Mouse (Mus musculus) CH12.LX (cell line): ENCODE data around the gene Atxn10. TPM values are rescaled to one million over a fixed set of nuclear protein-coding genes. Genes with fewer than 3 reads are reported as not detected.

Experiments
- DNase-seq: peaks from one replicate; pipeline ENCODE4 v3.0.0-alpha.2; 2013; ENCODE audit errors: extremely low read depth
- H3K27ac ChIP-seq: 2 replicates; pipeline ENCODE4 v1.5.1; 2012; ENCODE audit warnings: low read depth, mild to moderate bottlenecking, control low read depth, moderate library complexity; ENCODE audit not compliant: insufficient read depth
- H3K27me3 ChIP-seq: replicated peaks from 2 replicates; pipeline ENCODE3; 2012; ENCODE audit warnings: inconsistent platforms
- H3K36me3 ChIP-seq, 2 experiments: replicated peaks in 1 of 2; 2 replicates each; pipeline versions ENCODE3 to v1.6.1; 2012; ENCODE audit warnings: inconsistent platforms in 1 of 2, low read length in 1 of 2, mild to moderate bottlenecking in 1 of 2, mixed read lengths in 1 of 2, moderate library complexity in 1 of 2; ENCODE audit not compliant: control insufficient read depth in 1 of 2, insufficient read depth in 1 of 2
- H3K4me1 ChIP-seq, 2 experiments: 2 replicates each; pipeline ENCODE4 v1.6.1; 2012; ENCODE audit warnings: inconsistent platforms in 1 of 2, moderate library complexity in 1 of 2; ENCODE audit not compliant: insufficient read depth in 2 of 2, control insufficient read depth in 1 of 2
- H3K4me2 ChIP-seq: 2 replicates; pipeline ENCODE4 v1.6.1; 2012; ENCODE audit warnings: low read depth, mild to moderate bottlenecking, control low read depth; ENCODE audit not compliant: poor library complexity, insufficient read depth, severe bottlenecking
- H3K4me3 ChIP-seq, 3 experiments: fragments of 150-350 bp in 1 of 3; sonication (generic) in 1 of 3; replicated peaks in 1 of 3; 2 replicates each; pipeline versions ENCODE3 to v1.5.1; 2011 to 2012; ENCODE audit warnings: low read depth in 2 of 3, low read length in 2 of 3, mild to moderate bottlenecking in 2 of 3, moderate library complexity in 2 of 3, control low read depth in 1 of 3, improper control_type of control experiment in 1 of 3, inconsistent platforms in 1 of 3, mixed read lengths in 1 of 3; ENCODE audit not compliant: poor library complexity in 1 of 3
- H3K79me2 ChIP-seq: replicated peaks from 2 replicates; pipeline ENCODE4 v1.6.1; 2012; ENCODE audit warnings: mild to moderate bottlenecking, moderate library complexity; ENCODE audit not compliant: control insufficient read depth, poor library complexity, insufficient read depth, severe bottlenecking; ENCODE audit errors: extremely low read depth
- H3K9ac ChIP-seq: 2 replicates; pipeline ENCODE4 v1.6.1; 2012; ENCODE audit warnings: low read depth, mild to moderate bottlenecking, control low read depth, moderate library complexity; ENCODE audit not compliant: insufficient read depth
- H3K9me3 ChIP-seq: replicated peaks from 2 replicates; pipeline ENCODE3; 2012; ENCODE audit warnings: low read length, inconsistent platforms, mixed read lengths
- CHD1 ChIP-seq: IDR thresholded peaks from 2 replicates; pipeline ENCODE4 v1.6.1; 2012; ENCODE audit warnings: low read depth, low read length, improper control_type of control experiment, inconsistent platforms
- CHD2 ChIP-seq: IDR thresholded peaks from 2 replicates; pipeline ENCODE4 v1.6.1; 2011; ENCODE audit warnings: low read length, improper control_type of control experiment
- CTCF ChIP-seq, 2 experiments: IDR thresholded peaks in 1 of 2; conservative IDR thresholded peaks in 1 of 2; 2 replicates each; pipeline ENCODE4 v1.5.1; 2011 to 2012; ENCODE audit warnings: low read depth in 2 of 2, low read length in 2 of 2, improper control_type of control experiment in 1 of 2, inconsistent platforms in 1 of 2, mild to moderate bottlenecking in 1 of 2, moderate library complexity in 1 of 2
- E2F4 ChIP-seq: IDR thresholded peaks from 2 replicates; pipeline ENCODE4 v1.6.1; 2011; ENCODE audit warnings: low read depth, low read length, improper control_type of control experiment; ENCODE audit not compliant: insufficient replicate concordance
- ELF1 ChIP-seq: IDR thresholded peaks from 2 replicates; pipeline ENCODE4 v1.6.1; 2014; ENCODE audit warnings: low read depth, mild to moderate bottlenecking, inconsistent platforms, low read length, improper control_type of control experiment
- EP300 ChIP-seq: IDR thresholded peaks from 2 replicates; pipeline ENCODE4 v1.6.1; 2011; ENCODE audit warnings: low read length, improper control_type of control experiment
- ETS1 ChIP-seq: conservative IDR thresholded peaks from 2 replicates; pipeline ENCODE4 v1.6.1; 2012; ENCODE audit warnings: low read depth, mild to moderate bottlenecking, inconsistent platforms, low read length, improper control_type of control experiment, moderate library complexity
- GABPA ChIP-seq: IDR thresholded peaks from 2 replicates; pipeline ENCODE4 v1.6.1; 2012; ENCODE audit warnings: low read depth, low read length, improper control_type of control experiment, inconsistent platforms; ENCODE audit not compliant: insufficient replicate concordance
- JUN ChIP-seq: IDR thresholded peaks from 2 replicates; pipeline ENCODE4 v1.6.1; 2011; ENCODE audit warnings: low read depth, mild to moderate bottlenecking, low read length, improper control_type of control experiment, moderate library complexity; ENCODE audit not compliant: insufficient read depth
- KAT2A ChIP-seq: IDR thresholded peaks from 2 replicates; pipeline ENCODE4 v1.6.1; 2012; ENCODE audit warnings: low read length, improper control_type of control experiment, inconsistent platforms; ENCODE audit not compliant: insufficient replicate concordance
- MAFK ChIP-seq: IDR thresholded peaks from 2 replicates; pipeline ENCODE4 v1.6.1; 2011; ENCODE audit warnings: low read length, improper control_type of control experiment; ENCODE audit not compliant: insufficient replicate concordance
- MAZ ChIP-seq: IDR thresholded peaks from 2 replicates; pipeline ENCODE4 v1.6.1; 2012; ENCODE audit warnings: low read depth, mild to moderate bottlenecking, inconsistent platforms, low read length, improper control_type of control experiment, moderate library complexity
- MEF2A ChIP-seq: IDR thresholded peaks from 2 replicates; pipeline ENCODE4 v1.6.1; 2014; ENCODE audit warnings: low read depth, mild to moderate bottlenecking, inconsistent platforms, low read length, improper control_type of control experiment, borderline replicate concordance
- MXI1 ChIP-seq: IDR thresholded peaks from 2 replicates; pipeline ENCODE4 v1.6.1; 2011; ENCODE audit warnings: mild to moderate bottlenecking, low read depth, low read length, improper control_type of control experiment
- MYC ChIP-seq: IDR thresholded peaks from 2 replicates; pipeline ENCODE4 v1.6.1; 2011; ENCODE audit warnings: low read depth, mild to moderate bottlenecking, improper control_type of control experiment, low read length
- NRF1 ChIP-seq: IDR thresholded peaks from 2 replicates; pipeline ENCODE4 v1.6.1; 2014; ENCODE audit warnings: low read depth, mild to moderate bottlenecking, inconsistent platforms, low read length, improper control_type of control experiment, moderate library complexity
- POLR2A ChIP-seq: IDR thresholded peaks from 2 replicates; pipeline ENCODE4 v1.6.1; 2011; ENCODE audit warnings: low read depth, mild to moderate bottlenecking, improper control_type of control experiment, low read length
- RAD21 ChIP-seq: IDR thresholded peaks from 2 replicates; pipeline ENCODE4 v1.6.1; 2011; ENCODE audit warnings: low read depth, mild to moderate bottlenecking, low read length, improper control_type of control experiment, moderate library complexity
- RCOR1 ChIP-seq: conservative IDR thresholded peaks from 2 replicates; pipeline ENCODE4 v1.6.1; 2012; ENCODE audit warnings: low read depth, mild to moderate bottlenecking, inconsistent platforms, low read length, improper control_type of control experiment
- SIN3A ChIP-seq: IDR thresholded peaks from 2 replicates; pipeline ENCODE4 v1.6.1; 2012; ENCODE audit warnings: low read length, improper control_type of control experiment, inconsistent platforms
- SMC3 ChIP-seq: IDR thresholded peaks from 2 replicates; pipeline ENCODE4 v1.6.1; 2011; ENCODE audit warnings: low read depth, low read length, improper control_type of control experiment
- TBP ChIP-seq: conservative IDR thresholded peaks from 2 replicates; pipeline ENCODE4 v1.6.1; 2011; ENCODE audit warnings: low read depth, low read length, improper control_type of control experiment
- TCF12 ChIP-seq: IDR thresholded peaks from 2 replicates; pipeline ENCODE4 v1.6.1; 2014; ENCODE audit warnings: low read depth, mild to moderate bottlenecking, inconsistent platforms, low read length, improper control_type of control experiment
- UBTF ChIP-seq: IDR thresholded peaks from 2 replicates; pipeline ENCODE4 v1.6.1; 2012; ENCODE audit warnings: low read depth, mild to moderate bottlenecking, inconsistent platforms, low read length, improper control_type of control experiment, moderate library complexity
- USF1 ChIP-seq: IDR thresholded peaks from 2 replicates; pipeline ENCODE4 v1.6.1; 2014; ENCODE audit warnings: low read depth, mild to moderate bottlenecking, inconsistent platforms, low read length, improper control_type of control experiment
- ZMIZ1 ChIP-seq: IDR thresholded peaks from 2 replicates; pipeline ENCODE4 v1.6.1; 2012; ENCODE audit warnings: low read depth, mild to moderate bottlenecking, inconsistent platforms, low read length, improper control_type of control experiment
- dilution Hi-C: fragments of 300-500 bp; cut with MboI; formaldehyde crosslinking; loops from 2 replicates; pipeline ENCODE4 v1.14.3; 2020; ENCODE audit warnings: low sequenced_read_pairs; ENCODE audit not compliant: extremely low pct_unique_long_range_greater_than_20kb, extremely low pct_ligation_motif_present
- in situ Hi-C: fragments of 300-500 bp; cut with MboI; formaldehyde crosslinking; loops from 3 replicates; pipeline ENCODE4 v1.14.3; 2019; ENCODE audit warnings: low sequenced_read_pairs, low pct_ligation_motif_present, low pct_unique_long_range_greater_than_20kb, mixed read lengths
- polyA plus RNA-seq: library from polyadenylated mRNA; unstranded; fragments of >175 nt; gene quantifications from 2 replicates; pipeline ENCODE4 v1.2.1, GENCODE M21; 2012; ENCODE audit warnings: low read depth; ENCODE audit not compliant: insufficient read length
- total RNA-seq, 2 experiments: library from RNA; depleted of rRNA; stranded (reverse); fragments of 300-350 nt in 1 of 2; fragments of >200 nt in 1 of 2; gene quantifications; 2 replicates each; pipeline ENCODE4 v1.2.3; 2012 to 2014

The Atxn10 gene
- total and polyA plus RNA-seq, 3 experiments: 81.7 to 151 (median 101) TPM

DNA sequence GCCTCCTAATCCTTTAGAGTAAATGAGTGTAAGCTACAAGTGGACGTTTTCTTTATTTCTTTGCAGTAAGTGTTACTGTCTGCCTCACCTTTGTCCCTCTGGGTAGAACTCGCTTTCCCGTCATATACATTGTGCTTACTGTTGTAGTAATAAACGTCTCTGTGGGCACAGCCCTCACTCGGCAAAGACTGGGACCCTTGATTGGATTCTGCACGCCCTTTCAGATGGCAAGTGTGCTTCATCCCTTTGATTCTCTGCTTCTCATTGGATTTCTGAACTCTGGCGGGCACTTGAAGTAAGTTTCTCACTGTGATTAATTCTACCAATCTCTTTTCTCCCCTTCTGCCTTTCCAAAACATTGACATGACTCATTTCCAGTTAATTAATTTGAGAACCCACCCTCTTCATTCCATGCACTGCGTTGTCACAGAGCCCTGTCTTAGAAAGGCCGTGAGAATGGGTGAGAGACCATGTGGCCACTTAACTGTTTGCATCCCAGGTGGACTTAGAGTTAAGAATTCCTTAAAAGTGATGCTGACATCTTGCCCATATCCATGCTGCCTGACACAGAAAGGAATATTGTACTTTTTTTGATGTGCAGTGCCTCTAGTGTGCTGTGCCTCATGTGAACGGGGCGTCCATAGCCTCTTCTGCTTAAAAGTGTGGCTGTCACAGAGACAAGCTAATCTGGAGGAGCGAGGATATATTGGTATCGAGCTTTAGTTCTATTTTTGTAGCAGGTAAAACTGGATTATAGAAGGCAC is 127.2 kb downstream of the Atxn10 start:
- in situ Hi-C loops: no loop called here
- no peak for DNase-seq
- Histone ChIP-seq H3K27me3 (no peaks in the 10 kb centered on the region), H3K9ac (no peak overlapping the region), H3K4me3 (no peak overlapping the region), H3K4me1 (0 out of 4 replicates have a peak, but pooled peaks cover 0 to 4% of the 10 kb centered on the region in 2 experiments), H3K36me3 (peaks cover 29 to 96% of the 10 kb centered on the region in 2 experiments), H3K79me2 (no peaks in the 10 kb centered on the region), H3K4me2 (no peak overlapping the region), H3K27ac (no peak overlapping the region), H3K9me3 (no peaks in the 10 kb centered on the region)
- TF ChIP-seq JUN (no peak), E2F4 (no peak), ELF1 (no peak), CTCF (conservative IDR thresholded peaks at IDR 0.05 in 1 of 2, IDR thresholded peaks at IDR 0.05 in 1 of 2; ENCODE audit: low read depth in 2 of 2, low read length in 2 of 2) (no peak), GABPA (no peak), MAZ (no peak), KAT2A (no peak), MEF2A (no peak), USF1 (no peak), UBTF (no peak), TBP (no peak), TCF12 (no peak), ZMIZ1 (no peak), POLR2A (no peak)
- dilution Hi-C loops: no loop called here

DNA sequence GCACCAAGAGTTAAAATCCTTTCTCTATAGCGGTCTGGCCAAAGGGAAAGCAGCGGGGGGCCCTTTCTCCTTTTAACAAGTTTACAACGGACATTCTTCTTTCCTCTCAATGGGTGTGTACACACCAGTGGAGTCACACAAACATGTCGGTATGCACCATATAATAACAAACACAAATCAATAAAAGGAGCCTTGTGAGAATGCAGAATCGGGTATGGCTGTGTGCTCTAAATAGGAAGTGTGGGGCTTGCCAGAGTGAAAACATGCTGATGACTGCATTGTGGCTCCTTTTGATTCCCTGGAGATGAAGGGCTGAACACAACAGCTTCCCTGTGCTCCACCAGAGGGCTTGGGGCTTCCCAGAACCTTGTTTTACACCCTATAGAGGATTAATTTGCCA is 128.1 kb downstream of the Atxn10 start:
- TF ChIP-seq RCOR1 (no peak), UBTF (no peak), MAFK (no peak), TBP (no peak), SIN3A (no peak), MEF2A (no peak), RAD21 (no peak), SMC3 (no peak), CHD2 (no peak), CHD1 (no peak), E2F4 (no peak), EP300 (no peak), MXI1 (no peak), JUN (no peak), MYC (no peak), ETS1 (no peak), NRF1 (no peak), USF1 (no peak)
- Histone ChIP-seq H3K27ac (no peak overlapping the region), H3K9ac (no peak overlapping the region), H3K4me2 (no peak overlapping the region), H3K36me3 (peaks cover 31 to 96% of the 10 kb centered on the region in 2 experiments), H3K4me1 (0 out of 4 replicates have a peak, but pooled peaks cover 0 to 4% of the 10 kb centered on the region in 2 experiments), H3K4me3 (no peak overlapping the region), H3K79me2 (no peaks in the 10 kb centered on the region), H3K9me3 (no peaks in the 10 kb centered on the region), H3K27me3 (no peaks in the 10 kb centered on the region)
- in situ Hi-C loops: no loop called here
- dilution Hi-C loops: no loop called here
- DNase-seq: no peak
